Mouse (Mus musculus): Measurements from ENCODE around the gene Arl15.

Gene Arl15

DNA sequence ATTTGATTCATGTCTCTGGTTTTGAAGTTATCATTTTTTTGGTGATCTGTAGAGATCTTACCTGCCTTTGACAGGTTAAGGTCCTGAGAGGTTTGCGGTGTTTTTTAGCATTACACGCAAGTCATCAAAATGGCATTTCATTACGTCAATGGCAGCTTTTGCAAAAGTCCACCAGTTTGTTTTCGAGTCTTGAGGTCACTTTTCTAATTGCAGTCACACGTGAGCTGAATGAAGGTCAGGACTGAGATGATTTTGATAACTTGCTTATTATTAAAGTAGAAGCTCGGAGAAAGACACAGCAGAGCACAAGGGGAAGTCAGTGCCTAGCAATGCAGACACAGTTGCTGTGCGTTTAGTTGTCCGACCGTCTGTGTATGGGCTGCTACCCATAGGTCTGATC, 8.3 kb downstream of the Arl15 start:
- DNase-seq = no peak

DNA sequence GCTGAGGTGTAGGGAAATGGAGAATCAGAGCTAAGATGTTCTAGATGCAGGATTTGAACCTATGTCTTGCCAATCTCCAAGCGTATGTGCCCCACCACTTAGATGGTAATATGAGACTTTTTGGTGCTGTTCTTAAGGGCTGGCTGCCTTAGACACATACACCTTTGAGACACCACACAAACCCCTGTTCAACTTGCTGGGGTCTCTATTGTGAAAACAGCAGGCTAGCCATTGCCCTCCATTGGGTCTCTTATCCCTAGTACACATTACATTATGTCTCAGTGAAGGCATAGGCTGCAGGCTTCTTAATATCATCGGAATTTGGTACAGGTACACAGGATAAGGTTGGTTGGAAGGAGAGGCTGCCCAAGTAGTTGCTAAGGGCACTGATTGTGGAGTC, 16.8 kb downstream of the Arl15 start:
- no peak for DNase-seq

DNA sequence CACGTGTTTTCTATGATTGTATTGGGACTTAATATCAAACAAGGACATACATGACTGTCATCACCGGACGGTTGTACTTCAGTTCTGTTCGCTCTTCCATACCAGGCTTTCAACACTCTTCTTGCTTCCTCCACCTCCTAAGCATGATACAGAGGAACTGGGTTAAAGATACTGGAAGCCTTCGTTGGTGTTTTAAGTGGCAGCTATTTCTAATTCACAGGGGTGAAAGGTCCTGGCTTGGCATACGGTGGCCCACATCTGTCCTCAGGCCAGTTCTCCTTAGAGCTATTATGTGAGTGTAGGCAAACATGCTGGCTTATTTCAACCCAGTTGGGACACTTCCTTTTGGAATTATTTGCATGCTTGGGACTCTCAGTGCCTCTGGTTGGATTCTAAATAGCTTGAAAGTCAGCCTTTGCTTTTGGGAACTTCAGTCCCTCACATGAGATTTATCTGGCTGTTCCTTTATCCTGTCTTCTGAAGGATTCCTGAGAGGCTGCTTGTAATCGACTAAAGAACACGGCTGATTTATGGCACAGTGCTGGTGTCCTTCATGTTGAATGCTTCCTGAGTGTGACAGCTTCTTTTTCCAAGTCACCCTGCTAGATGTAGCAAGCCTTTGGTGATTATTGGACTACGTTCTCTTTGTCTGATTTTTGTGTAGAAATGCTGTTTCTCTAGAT, 17.7 kb downstream of the Arl15 start:
- no peak for DNase-seq

DNA sequence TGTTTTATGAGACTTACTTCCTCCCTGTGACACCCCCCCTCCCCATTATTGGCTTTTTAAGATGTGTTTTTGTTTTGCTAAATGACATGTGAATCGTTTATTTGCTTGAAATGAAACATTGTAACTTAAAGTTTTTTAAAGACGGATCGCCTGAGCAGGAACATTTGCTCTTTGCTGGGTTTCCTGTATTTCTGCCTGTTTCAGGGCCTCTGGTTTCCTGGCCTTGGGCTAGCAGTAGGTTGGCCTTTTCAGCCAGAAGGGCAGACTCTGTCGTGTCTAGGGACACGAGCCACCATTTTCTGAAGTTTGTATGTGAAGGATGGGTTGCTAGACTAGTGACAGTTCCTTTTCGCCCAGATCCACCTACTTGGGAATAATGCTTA, 18.3 kb downstream of the Arl15 start:
- DNase-seq = no peak

DNA sequence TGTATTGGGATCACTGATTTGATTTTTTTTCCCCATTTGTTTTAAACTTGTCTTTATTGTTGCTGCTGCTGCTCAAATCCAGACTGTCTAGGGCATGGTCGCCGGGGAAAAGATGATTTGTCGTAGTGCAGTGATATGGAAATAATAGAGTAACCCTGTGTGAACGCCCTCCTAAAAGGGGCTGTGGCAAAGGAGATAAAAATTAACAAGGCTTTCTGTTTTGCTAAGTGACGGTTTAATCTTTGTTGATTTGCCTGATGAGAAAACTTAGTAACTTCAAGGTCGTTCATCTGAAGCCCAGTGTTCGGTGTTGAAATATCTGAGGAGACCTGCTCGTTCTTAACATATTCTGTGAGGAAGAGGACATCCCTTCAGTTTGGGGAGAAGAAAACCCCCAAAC, 19.8 kb downstream of the Arl15 start:
- DNase-seq = no peak

DNA sequence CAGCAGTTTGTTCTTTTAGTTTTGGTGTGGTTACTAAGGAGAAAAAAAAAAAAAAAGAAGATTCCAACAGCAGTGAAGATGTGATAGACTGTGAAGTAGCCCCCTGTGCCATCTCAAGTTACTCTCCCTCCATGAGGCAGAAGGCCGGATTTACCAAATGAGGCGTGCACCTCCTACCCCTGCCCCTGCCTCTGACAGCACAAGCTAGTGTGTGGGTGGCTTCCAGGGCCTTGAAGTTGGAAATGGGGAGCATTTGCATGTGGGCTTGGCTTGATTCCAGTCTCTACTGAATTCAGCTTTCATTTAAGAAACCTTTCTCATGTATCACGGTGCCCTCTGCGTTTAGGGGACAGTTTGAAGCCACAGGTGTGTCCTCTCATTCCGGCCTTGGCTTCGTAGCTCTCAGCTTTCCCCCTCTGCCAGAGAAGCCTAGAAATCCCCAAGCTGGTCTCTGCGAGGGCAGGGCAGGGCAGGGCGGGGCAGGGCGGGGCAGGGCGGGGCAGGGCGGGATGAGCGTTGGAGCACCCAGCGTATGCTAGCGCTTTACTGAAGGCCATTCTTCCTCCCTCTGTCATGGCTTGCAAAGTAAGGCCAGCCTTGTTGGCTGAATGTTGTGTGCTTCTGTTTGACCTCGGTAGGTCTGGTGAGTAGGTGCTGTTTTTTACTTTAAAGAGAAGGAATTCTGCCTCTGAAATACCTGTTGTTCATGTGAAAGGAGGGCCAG, 21.6 kb downstream of the Arl15 start:
- no peak for DNase-seq

DNA sequence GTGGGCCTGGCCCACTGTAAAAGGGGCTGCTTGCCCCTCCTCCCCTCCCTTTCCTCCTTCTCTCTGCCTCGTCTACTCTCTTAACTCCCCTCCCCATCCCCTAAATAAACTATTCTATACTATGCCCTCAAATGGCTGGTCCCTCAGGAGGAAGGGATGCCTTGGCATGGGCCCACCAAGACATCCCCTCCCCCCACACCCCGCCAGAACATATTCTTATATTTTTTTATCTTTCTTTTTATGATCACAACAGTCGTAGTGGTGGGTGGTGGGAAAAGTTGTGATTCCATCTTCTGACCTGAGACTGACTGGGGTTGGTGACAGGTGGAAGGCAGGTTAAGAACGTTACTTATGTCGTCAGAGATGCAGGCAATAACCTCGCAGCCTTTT, 22.1 kb downstream of the Arl15 start:
- no peak for DNase-seq

DNA sequence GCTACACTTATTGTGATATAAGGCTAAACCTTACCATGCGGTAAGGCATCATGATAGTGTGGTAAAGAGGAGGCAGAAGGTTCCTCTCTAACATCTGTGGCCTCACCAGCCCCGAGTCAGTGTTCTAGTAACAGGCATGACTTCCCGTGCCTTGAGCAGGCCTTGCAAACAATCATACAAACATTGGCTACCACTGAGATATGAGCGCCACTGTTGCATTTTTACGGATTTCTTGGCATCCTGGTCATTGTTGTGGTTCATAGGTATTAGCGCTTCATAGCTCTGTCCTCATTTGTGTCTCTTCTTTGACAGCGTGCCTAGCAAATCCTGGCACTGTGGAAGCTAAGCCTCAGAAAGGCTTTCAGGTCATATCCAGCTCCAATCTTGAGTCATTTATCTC, 24.7 kb downstream of the Arl15 start:
- DNase-seq = no peak

DNA sequence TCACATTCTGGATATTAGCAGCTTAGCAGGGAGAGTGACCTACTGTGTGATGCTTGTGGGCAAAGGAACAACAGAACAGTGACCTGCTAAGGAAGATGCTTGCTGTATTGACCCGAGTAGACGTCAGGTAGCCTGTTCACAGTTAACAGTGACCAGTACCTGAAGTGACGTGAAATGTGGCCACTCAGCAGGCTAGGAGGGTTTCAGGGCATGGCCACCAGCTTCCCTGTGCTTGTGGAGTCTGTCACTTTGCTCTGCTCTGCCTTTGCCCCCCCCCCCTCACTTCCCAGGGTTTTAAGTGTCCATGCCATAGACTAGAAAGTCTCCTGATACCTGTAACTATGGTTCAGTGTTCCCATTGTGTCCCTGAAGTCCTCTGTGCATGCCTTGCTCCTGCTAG, 25.9 kb downstream of the Arl15 start:
- DNase-seq = no peak

DNA sequence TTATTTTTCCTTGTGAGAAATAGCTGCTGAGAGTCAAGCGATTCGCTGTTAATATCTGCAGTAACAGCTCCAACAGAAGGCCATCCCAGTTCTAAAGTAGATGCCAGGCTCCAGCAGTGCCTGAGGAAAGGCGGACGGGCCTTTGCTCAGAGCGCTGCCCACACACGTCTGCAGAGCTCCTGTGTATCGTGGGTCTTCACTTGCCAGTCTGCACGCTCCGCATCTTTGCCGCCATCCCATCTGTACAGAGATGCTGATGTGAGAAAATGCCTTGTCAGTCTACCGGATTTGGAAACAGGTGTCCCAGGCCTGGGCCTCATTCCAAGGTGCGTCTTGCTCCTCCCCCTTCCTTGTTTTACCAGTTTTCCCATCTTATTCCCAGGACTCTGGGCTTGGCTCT, 27.6 kb downstream of the Arl15 start:
- peak; percentile 44 for DNase-seq

DNA sequence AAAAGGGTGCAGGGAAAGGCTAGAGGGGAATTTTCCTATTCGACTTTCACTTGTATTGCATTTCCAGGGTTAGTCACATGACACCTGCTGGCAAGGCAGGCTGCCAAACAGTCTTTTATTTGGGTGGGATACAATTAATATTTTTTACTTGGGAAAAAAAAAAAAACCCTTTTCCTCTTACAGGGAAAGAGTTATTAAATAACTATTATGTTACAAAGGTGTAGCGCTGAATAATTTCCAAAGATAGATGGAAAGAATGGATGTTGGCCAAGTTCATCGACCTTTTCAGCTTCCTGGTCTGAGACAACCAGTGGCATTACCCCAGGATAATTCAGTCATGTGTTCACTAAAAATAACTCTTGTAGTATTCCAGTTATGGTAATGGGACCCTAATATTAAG, 29.7 kb downstream of the Arl15 start:
- DNase-seq = no peak

DNA sequence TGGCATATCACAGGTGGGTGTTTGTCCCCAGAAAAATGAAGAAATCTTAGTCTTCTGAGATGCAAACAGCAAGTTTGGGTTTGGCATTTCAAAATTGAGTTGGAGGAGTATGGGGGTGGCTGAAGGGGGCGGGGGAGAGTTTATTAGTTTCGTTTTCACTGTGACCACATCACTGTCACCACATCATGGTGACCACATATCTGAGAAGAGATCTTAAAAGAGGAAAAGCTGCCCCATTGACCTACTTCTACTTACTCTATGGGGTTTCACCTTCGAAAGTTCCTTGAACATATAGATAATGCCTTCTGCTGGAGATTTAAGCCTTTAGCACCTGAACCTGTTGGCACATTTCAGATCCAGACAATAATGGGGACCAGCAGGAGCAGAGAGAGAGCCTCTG, 34.3 kb downstream of the Arl15 start:
- no peak for DNase-seq

DNA sequence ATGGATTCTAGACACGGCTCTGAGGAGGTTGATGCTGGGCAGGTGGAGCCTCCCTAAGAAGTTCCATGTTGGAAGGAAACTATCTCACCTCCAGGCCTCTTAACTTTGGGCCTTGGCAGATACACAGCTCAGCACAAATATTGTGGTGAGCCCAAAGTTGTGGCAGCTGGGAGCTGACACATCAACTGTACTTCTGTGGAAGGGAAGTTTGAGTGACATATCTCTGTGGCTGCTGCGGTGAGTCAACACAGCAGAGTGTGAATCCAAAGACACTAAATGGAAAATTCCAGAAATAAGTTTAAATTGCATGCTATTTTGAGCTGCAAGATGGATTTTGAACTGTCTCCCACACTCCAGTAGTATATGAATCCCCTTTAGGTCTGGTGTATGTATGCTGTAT, 34.8 kb downstream of the Arl15 start:
- no peak for DNase-seq

DNA sequence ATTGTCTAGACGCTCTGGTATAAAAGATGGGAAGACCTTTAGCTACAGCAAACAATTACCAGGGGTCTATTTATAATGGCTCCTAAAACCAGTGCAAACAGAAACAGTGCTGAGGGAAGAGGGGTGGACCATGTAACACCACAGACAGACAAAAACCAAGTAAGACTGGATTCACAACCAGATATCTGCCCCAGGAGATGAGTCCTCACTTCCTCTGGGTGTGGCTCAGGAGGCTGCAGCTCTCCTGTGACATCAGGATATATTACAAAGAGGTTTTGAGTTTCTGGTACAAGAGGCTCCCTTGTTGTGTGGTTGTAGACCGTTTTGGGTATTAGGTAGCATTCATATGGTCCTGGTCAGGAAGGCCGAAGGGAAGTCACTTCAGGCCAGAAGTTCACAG, 36.5 kb downstream of the Arl15 start:
- DNase-seq = no peak

DNA sequence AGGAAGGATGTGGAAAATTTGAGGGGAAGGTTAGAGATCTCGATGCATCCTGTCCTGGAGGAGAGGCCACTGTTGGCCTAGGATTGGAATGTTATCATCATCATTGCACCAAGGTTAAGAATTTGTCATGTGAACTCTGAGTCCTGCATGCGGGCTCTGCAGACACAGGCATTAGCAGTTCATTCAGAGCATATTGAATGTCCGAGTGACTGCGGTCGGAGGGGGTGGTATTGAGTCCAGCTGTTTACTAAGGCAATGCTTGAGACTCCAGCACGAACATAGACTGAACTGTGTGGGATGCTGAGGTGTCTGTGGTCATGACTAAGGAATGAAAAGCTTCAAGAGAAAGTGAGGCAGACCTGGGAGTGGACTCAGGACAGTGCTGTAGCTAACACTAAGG, 38.6 kb downstream of the Arl15 start:
- DNase-seq = no peak

DNA sequence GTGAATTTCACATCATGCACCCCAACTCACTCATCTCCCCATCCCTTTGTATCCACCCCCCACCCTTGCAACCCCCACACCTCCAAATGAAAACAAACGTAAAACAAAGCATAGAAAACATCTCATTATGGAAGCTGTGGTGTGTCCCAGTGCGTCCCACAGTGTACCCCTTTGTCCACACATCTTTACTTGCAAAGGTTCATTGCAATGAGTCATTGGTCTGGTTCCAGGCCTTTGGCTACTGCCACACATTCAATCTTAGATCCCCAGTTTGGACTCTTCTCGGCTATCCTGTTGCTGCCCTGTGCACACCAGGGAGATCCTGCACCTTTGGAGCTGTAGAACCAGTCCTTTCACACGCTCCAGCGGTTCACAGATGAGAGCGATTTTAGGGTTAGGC, 41.6 kb downstream of the Arl15 start:
- DNase-seq = no peak

DNA sequence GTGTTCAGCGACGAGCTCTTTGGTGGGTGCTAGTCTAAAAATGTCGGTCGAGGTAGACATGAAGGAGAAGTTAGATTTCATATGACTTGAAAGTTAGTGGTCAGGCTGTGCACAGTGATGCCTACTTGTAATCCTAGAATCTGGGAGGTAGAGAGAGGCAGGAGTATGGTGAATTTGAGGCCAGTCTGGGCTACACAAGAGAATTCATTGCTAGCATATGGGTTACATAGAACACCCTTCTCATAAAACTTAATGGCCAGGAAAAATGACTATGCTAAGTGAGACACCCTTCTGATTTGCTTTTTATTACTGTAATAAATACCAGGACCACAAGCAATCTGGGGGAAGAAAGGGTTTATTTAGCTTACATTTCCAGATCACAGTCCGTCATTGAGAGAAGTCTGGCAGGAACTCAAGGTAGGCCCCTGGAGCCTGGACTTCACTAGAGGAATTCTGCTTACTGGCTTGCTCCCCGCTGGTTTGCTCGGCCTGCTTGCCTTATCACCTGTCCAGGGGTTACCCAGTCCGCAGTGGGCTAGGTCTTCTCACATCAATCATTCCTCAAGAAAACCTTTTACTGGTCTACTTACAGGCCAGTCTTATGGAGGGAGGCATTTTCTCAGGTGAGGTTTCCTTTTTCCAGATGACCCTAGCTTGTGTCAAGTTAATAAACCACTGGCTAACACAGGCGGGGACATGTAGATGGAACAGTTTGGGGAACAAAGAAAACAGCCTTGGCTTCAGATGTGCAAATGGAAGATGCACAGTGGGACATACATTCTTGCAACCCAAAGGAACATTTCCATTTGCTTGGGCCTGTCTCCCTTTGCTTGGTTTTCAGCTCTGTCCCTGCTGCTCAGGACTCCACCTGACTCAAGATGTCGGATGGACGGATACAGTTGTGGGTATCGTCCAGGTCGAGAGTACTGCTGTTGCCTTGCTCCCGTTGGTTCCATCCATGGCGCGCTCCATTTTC, 44.6 kb downstream of the Arl15 start:
- DNase-seq = no peak

DNA sequence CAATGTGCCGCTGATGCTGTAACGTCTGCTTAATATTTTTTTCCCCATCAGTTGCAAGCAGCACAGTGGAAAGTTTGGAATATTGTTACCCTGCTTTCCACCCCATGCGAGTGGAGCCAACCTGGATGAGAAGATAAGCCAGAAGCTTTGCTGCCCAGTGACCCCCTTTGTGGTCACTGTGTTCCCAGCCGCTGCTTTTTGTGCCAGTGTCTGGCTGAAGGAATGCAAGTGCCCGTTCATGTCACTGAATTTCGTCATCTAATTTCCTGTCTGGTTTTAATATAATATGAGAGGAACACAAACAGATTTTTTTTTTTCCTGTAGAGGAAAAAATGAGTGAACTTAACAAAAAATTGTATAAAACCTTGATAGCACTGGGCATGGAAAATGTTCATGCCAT, 46.1 kb downstream of the Arl15 start:
- no peak for DNase-seq

DNA sequence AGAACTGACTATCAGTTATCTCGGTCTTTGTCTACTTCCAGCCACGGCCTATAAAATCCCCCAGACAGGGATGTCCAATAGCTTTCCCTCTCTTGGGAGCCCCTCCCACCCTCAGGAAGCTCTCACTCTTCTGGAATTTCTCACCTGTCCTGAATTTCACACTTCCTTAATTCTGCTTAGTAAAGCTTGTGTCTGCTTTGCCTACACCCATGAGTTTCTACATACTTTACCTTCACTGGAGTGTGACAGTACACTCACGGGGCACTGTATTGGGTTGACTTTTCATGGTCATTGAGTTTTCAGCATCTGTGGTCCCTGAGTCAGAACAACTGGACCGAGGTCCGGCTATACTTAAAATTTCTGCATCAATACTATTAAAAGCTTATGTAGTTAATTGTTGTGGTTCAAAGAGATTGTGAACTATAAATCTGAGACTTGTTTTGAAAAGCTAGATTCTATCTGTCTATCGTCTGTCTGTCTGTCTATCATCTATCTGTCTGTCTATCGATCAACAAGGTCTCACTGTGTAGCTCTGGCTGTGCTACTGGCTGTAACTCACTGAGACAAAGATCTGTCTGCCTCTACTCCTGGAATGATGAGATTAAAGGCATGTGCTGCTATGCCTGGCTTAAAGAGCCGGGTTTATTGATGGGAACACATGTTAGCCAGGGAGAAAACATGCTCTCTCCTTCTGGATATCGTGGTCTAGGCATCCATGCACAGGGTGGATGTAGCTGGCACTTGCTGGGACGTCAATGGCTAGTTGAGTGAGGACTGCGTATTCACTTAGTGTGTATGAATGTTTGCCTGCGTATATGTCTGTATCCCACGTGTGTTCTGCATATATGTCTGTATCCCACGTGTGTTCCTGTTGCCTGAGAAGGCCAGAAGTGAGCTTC, 48.4 kb downstream of the Arl15 start:
- DNase-seq = no peak

DNA sequence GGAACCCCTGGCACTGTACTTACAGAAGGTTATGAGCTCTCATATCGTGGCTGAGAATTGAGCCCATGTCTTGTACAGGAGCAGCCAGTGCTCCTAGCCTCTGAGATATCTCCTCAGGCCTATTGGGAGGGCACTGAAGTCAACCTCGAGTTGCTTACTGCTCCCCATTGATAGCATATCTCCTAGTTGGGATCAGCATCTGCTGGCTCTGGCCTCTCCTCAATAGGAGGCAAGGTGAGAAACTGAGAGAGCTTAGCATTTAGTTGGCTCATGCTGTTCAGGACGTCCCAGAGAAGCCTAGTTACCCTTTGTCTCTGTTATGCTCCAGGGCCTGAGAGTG, 49.0 kb downstream of the Arl15 start:
- DNase-seq = no peak

DNA sequence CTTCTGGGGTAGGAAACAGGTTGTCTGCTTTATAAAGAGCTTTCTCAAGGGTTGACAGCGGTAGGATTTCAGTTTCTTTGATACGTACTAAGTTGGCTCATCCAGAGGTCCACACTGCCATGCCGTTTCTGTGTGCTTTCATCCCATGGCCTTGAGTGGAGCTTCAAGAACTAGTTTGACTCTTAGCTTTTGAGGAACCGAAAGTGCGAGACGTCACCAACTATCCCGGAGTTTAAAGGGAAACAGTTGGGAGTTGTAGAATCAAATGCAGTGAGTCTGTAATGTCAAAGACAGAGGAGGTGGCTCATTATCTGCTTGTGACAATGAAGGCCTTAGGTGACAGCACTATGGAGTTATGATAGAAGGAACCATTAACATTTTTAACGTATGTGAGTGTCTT, 49.6 kb downstream of the Arl15 start:
- no peak for DNase-seq

DNA sequence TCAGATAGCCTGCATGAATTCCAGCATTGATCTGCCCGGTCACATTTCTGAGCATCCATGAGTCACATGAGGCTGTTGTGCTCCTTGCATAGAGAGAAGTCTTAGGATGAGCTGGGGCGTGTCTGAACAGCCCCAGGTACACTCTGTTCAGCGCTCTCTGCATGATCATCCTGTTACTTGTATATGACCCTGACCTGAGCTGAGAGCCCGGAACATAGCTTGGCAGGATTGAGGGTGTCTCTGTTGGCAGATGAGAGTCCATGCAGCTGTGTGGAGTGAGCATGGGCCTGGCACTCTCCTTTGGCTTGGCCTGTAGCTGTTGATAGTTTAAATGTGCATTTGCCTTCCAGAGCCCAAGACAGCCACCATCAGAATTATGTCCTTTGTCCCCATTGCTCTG, 50.4 kb downstream of the Arl15 start:
- DNase-seq = no peak

DNA sequence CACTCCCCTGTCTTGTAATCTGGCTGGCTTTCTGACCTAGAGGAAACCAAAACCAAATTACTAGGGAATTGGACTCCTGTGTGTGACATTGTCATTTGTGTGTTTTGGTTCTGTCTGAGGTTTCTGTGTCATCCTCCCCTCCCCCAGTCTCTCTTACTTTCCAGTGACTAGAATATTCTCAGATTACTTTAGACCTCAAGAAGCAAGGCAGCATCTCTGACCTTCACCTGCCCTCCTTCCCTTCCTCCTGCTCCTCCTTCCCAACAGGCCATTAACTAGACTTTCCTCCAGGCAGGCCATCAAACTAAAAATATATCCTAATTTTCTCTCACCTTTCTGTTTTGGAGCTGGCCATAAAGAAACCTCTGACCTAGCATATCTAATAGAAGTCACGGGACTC, 50.9 kb downstream of the Arl15 start:
- no peak for DNase-seq
